Mouse (Mus musculus) heart, adult 2 months (tissue): ENCODE results near the gene Srcin1.

Experiments used
- CTCF ChIP-seq: fragments of 200-600 bp; IDR thresholded peaks from 2 replicates; pipeline ENCODE4 v1.8.1; 2022; ENCODE audit warnings: antibody characterized with exemption, mild to moderate bottlenecking, moderate library complexity
- EP300 ChIP-seq: fragments of 200-500 bp; IDR thresholded peaks from 2 replicates; pipeline ENCODE4 v1.6.1; 2011; ENCODE audit warnings: low read depth, low read length, control low read depth; ENCODE audit not compliant: insufficient read depth
- POLR2A ChIP-seq: fragments of 200-500 bp; IDR thresholded peaks from 2 replicates; pipeline ENCODE4 v1.6.1; 2011; ENCODE audit warnings: mild to moderate bottlenecking, low read depth, low read length, control low read depth; ENCODE audit not compliant: insufficient read depth

DNA sequence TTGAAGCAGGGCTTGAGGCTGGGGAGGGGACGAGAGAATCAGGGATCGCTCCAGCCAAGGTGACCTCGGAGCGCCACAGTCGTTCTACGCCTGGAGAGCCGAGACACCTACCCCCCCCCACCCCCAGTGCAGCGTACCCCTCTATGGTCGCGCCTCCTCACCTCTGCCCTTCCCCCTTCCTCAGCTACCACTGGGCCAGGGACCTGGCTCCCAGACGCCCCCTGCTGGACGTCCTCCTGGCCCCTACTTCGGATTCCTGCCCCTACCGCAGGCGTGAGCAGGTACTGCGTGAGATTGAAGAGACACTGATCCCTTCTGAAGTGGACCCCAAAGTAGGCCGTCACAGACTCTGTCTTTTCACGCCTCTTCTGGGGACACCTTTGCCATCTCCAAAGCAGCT lies 348 bp downstream of the Srcin1 start:
- TF ChIP-seq CTCF, result peak; percentile 77
- no peak for TF ChIP-seq POLR2A
- no peak for TF ChIP-seq EP300
